Mouse (Mus musculus): ENCODE measurements at regions not wholly inside any gene's neighbourhood (a gene's known extent, or its start where the extent isn't known, plus 50 kb on each side); places are given as distances from the start of the nearest gene placed in this dataset.
"Not testable (repeated sequence)": the region's sequence is repeated elsewhere in the genome, so short reads cannot be mapped to it uniquely, and the experiment has no call there.

DNA sequence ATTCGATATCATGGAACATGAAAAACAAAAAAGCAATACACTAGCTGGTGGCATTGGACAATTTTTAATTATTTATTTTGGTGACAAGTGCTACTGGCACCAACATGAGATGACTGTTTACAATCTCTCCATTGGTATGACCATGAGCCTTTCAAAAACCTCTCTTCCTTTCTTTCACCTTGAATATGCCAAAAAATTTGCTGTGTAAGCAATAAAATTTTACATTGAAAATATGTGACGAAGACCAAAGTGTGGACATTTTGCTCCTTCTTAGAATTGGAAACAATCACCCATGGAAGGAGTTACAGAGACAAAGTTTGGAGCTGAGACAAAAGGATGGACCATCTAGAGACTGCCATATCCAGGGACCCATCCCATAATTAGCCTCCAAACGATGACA, 83.4 kb upstream of the Gm49339 start:
- H3K36me3 ChIP-seq (replicated peaks); H3K9me3 ChIP-seq; H3K4me1 ChIP-seq; H3K27me3 ChIP-seq (ENCODE audit: poor library complexity, severe bottlenecking); H3K27ac ChIP-seq; DNase-seq (ENCODE audit: extremely low spot score, low spot score); H3K4me3 ChIP-seq: not testable (repeated sequence)
- WGBS: 84% methylated on average over 3 of the region's 3 CpGs

- H3K4me1 ChIP-seq: no peaks in the 10 kb centered on the region
- no peak overlapping the region for H3K4me3 ChIP-seq
- no peaks in the 10 kb centered on the region for H3K9me3 ChIP-seq
- peak; percentile 47 for DNase-seq (ENCODE audit: extremely low spot score, low spot score)
- H3K36me3 ChIP-seq (replicated peaks): no peaks in the 10 kb centered on the region
- H3K27me3 ChIP-seq (ENCODE audit: poor library complexity, severe bottlenecking): 0 out of 2 replicates have a peak, but pooled peaks cover 8% of the 10 kb centered on the region
- H3K27ac ChIP-seq: no peak overlapping the region
- WGBS: 10% methylated on average over 9 of the region's 9 CpGs
These were observed 75.3 kb upstream of the Gm49339 start for GRCm38 (mm10) chr10:51405141-51405540.

DNA sequence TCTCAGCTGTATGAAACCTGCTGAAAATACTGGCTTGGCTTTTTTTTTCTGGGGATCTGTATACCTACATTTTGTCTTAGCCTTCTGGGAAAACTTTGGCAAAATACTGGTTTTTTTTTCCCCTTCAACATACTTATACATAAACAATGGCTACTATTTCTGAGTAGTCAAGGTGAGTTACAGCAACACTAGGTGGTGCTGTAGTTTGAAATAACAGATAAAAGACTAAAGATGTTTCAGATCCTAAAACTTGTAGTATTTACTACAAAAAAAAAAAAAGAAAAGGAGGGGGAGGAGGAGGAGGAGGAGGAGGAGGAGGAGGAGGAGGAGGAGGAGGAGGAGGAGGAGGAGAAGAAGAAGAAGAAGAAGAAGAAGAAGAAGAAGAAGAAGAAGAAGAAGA, 67.6 kb upstream of the Gm49339 start:
- Histone ChIP-seq H3K9me3 (no peaks in the 10 kb centered on the region), H3K36me3 (replicated peaks) (no peaks in the 10 kb centered on the region), H3K4me1 (no peaks in the 10 kb centered on the region), H3K27me3 (ENCODE audit: poor library complexity, severe bottlenecking) (no peaks in the 10 kb centered on the region), H3K27ac (no peak overlapping the region), H3K4me3 (no peak overlapping the region)
- DNase-seq (ENCODE audit: extremely low spot score, low spot score): no peak

DNA sequence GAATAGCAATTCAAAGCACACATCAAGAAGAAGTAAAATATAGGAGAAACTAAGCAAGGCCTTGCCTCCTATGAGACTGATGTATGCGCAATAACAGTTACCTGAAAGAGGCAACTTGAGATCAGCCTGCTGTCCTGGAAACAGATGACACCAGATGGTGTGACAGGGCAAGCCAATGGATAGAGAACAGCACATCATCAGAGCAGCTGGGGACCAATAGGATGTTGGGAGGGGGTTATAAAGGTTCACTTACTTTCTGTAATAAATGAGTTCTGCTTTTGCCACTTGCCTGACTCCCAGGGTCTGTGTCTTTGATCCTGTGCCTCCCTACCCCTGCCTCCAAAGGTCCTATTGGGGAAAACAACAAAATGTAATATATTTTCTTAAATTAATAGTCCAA, 65.9 kb upstream of the Gm49339 start:
- 93% methylated on average over 1 of the region's 1 CpGs for WGBS
- no peaks in the 10 kb centered on the region for H3K9me3 ChIP-seq
- H3K27me3 ChIP-seq (ENCODE audit: poor library complexity, severe bottlenecking): no peaks in the 10 kb centered on the region
- no peak overlapping the region for H3K4me3 ChIP-seq
- H3K36me3 ChIP-seq (replicated peaks): no peaks in the 10 kb centered on the region
- H3K4me1 ChIP-seq: no peaks in the 10 kb centered on the region
- no peak overlapping the region for H3K27ac ChIP-seq
- DNase-seq (ENCODE audit: extremely low spot score, low spot score): no peak

DNA sequence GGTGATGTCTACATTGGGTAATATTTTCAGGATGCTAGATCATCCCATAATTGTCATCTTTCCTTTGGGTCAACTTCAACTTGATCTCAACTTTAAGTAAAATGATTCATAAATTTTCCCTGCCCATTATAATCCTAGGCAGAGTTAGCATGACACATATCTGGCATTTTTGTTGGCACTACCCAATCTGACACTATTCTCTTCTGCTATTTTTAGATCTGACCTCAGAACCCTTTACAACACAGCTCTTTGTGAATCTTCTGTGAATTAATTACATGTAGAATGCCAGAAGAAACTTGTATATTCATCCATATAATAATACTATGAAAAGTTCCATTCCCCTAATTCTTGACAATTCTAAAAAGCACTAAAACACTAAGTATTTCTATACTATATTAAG, 63.7 kb upstream of the Gm49339 start:
- Histone ChIP-seq H3K36me3 (replicated peaks) (no peaks in the 10 kb centered on the region), H3K4me1 (no peaks in the 10 kb centered on the region)

GRCm38 (mm10) chr10:51417221-51417911, 63.0 kb upstream of the Gm49339 start:
- H3K36me3 ChIP-seq (replicated peaks): no peaks in the 10 kb centered on the region
- no peak overlapping the region for H3K4me3 ChIP-seq
- H3K27me3 ChIP-seq (ENCODE audit: poor library complexity, severe bottlenecking): no peaks in the 10 kb centered on the region
- 73% methylated on average over 3 of the region's 3 CpGs for WGBS
- H3K27ac ChIP-seq: no peak overlapping the region
- H3K4me1 ChIP-seq: no peaks in the 10 kb centered on the region
- no peaks in the 10 kb centered on the region for H3K9me3 ChIP-seq
- no peak for DNase-seq (ENCODE audit: extremely low spot score, low spot score)

More for the DNA sequence above, 63.7 kb upstream of the Gm49339 start:
- Histone ChIP-seq H3K27ac (no peak overlapping the region), H3K9me3 (no peaks in the 10 kb centered on the region), H3K4me3 (no peak overlapping the region), H3K27me3 (ENCODE audit: poor library complexity, severe bottlenecking) (no peaks in the 10 kb centered on the region)
- no peak for DNase-seq (ENCODE audit: extremely low spot score, low spot score)

DNA sequence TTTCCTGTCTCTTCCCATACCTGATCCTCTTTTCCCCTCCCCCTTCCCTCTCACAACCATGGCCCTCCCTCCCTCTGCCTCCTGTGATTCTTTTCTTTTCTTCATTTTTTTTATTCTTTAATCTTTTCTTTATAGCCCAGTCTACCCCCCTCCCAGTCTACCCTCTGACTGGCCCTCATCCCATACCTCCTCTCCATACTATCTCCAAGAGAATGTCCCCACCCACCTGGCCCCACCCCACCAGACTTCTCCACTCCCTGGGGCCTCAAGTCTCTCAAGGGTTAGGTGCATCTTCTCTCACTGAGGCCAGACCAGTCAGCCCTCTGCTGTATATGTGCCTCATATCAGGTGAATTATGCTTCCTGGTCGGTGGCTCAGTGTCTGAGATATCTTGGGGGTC, 61.9 kb upstream of the Gm49339 start:
- WGBS: 76% methylated on average over 1 of the region's 1 CpGs
- Histone ChIP-seq H3K4me3 (no peak overlapping the region), H3K27ac (no peak overlapping the region), H3K9me3 (no peaks in the 10 kb centered on the region), H3K4me1 (no peaks in the 10 kb centered on the region), H3K27me3 (ENCODE audit: poor library complexity, severe bottlenecking) (no peaks in the 10 kb centered on the region), H3K36me3 (replicated peaks) (no peaks in the 10 kb centered on the region)
- no peak for DNase-seq (ENCODE audit: extremely low spot score, low spot score)

GRCm38 (mm10) chr10:51422501-51422900, 57.9 kb upstream of the Gm49339 start:
- H3K27me3 ChIP-seq (ENCODE audit: poor library complexity, severe bottlenecking): no peaks in the 10 kb centered on the region
- H3K4me3 ChIP-seq: no peak overlapping the region
- no peaks in the 10 kb centered on the region for H3K9me3 ChIP-seq
- H3K36me3 ChIP-seq (replicated peaks): no peaks in the 10 kb centered on the region
- no peak for DNase-seq (ENCODE audit: extremely low spot score, low spot score)
- H3K27ac ChIP-seq: no peak overlapping the region
- WGBS: 86% methylated on average over 1 of the region's 1 CpGs
- no peaks in the 10 kb centered on the region for H3K4me1 ChIP-seq

Measured in forebrain, embryonic 10.5 days (tissue).